Mouse (Mus musculus) intestine, embryonic 15.5 days (tissue): Measurements from ENCODE around the gene Ctbp1. TPM values are rescaled to one million over a fixed set of nuclear protein-coding genes. Genes with fewer than 3 reads are reported as not detected.

ENCODE experiments used
- ATAC-seq: fragments of 200-750 bp; cut with Nextera tagmentation; 2 replicates; pipeline ENCODE4 v1.8.0; 2017; ENCODE audit warnings: moderate TSS enrichment, moderate library complexity
- H3K27ac ChIP-seq: fragments of 300-500 bp; sonication (generic); 2 replicates; pipeline ENCODE4 v1.5.1; 2015; ENCODE audit warnings: mild to moderate bottlenecking, inconsistent platforms
- H3K27me3 ChIP-seq: fragments of 300-500 bp; sonication (generic); replicated peaks from 2 replicates; pipeline ENCODE4 v1.6.1; 2015; ENCODE audit warnings: inconsistent platforms
- H3K36me3 ChIP-seq: fragments of 300-500 bp; sonication (generic); 2 replicates; pipeline ENCODE4 v1.6.1; 2015; ENCODE audit warnings: inconsistent platforms
- H3K4me1 ChIP-seq: fragments of 300-500 bp; sonication (generic); replicated peaks from 2 replicates; pipeline ENCODE4 v1.6.1; 2015; ENCODE audit warnings: inconsistent platforms
- H3K4me2 ChIP-seq: fragments of 300-500 bp; sonication (generic); replicated peaks from 2 replicates; pipeline ENCODE4 v1.6.1; 2015; ENCODE audit warnings: mild to moderate bottlenecking, inconsistent platforms
- H3K4me3 ChIP-seq: fragments of 300-500 bp; sonication (generic); replicated peaks from 2 replicates; pipeline ENCODE4 v1.5.1; 2015; ENCODE audit warnings: inconsistent platforms
- H3K9ac ChIP-seq: fragments of 300-500 bp; sonication (generic); 2 replicates; pipeline ENCODE4 v1.6.1; 2015; ENCODE audit warnings: inconsistent platforms
- H3K9me3 ChIP-seq: fragments of 300-500 bp; sonication (generic); 2 replicates; pipeline ENCODE4 v1.6.1; 2016; ENCODE audit warnings: inconsistent platforms
- WGBS: fragments of 180-500 bp; shearing (Covaris S2); methylation state at CpG from one replicate; pipeline ENCODE4 v1.1.7; 2015; 5-methylcytosine and 5-hydroxymethylcytosine counted together
- polyA plus RNA-seq: library from polyadenylated mRNA; unstranded; fragments of >200 nt; fragmentation: Nextera tagmentation; extraction: Ambion mirVana; gene quantifications from 2 replicates; pipeline ENCODE4 v1.2.1, GENCODE M21; 2015

Ctbp1 gene
- polyA plus RNA-seq, 1 experiment from 2014 or later, result 275 TPM

- H3K27ac ChIP-seq, result peak overlapping the region; percentile 85
- H3K9ac ChIP-seq, result 0 out of 2 replicates have a peak overlapping the region, but pooled peaks have one; percentile 22
- no peaks in the 10 kb centered on the region for H3K9me3 ChIP-seq
- peak overlapping the region; percentile 51 for H3K4me2 ChIP-seq
- peak; percentile 9; the same call in 1 of the 2 replicates for ATAC-seq
- no peaks in the 10 kb centered on the region for H3K27me3 ChIP-seq
- no peak overlapping the region for H3K4me3 ChIP-seq
- H3K4me1 ChIP-seq, result peaks cover 40% of the 10 kb centered on the region
- WGBS, result 49% methylated on average over 20 of the region's 20 CpGs
- H3K36me3 ChIP-seq, result no peaks in the 10 kb centered on the region
Observed at GRCm38 (mm10) chr5:33218746-33219449, 55.9 kb downstream of the Ctbp1 start.

- H3K4me2 ChIP-seq, result peak within 1 kb of the TSS; percentile 51
- H3K4me3 ChIP-seq, result peak within 1 kb of the TSS; percentile 6
- peak within 1 kb of the TSS; percentile 85 for H3K27ac ChIP-seq
- no peaks in the 10 kb centered on the region for H3K9me3 ChIP-seq
- H3K4me1 ChIP-seq, result peaks cover 40% of the 10 kb centered on the region
- peak within 1 kb of the TSS; percentile 22 for H3K9ac ChIP-seq
- no peaks in the 10 kb centered on the region for H3K36me3 ChIP-seq
- WGBS, result 18% methylated on average over 5 of the region's 5 CpGs
- no peaks in the 10 kb centered on the region for H3K27me3 ChIP-seq
- peak; percentile 84 for ATAC-seq
Observed at GRCm38 (mm10) chr5:33218081-33218480, 56.7 kb downstream of the Ctbp1 start, which contains the start of gene Spon2. Gene Spon2, minus strand, starts transcription at chr5:33218455.

GRCm38 (mm10) chr5:33217663-33218062, 57.1 kb downstream of the Ctbp1 start:
- H3K4me1 ChIP-seq, result peaks cover 40% of the 10 kb centered on the region
- 45% methylated on average over 3 of the region's 3 CpGs for WGBS

GRCm38 (mm10) chr5:33214723-33215122, 60.1 kb downstream of the Ctbp1 start:
- Histone ChIP-seq H3K9ac (0 out of 2 replicates have a peak overlapping the region, but pooled peaks have one; percentile 15), H3K4me3 (no peak overlapping the region), H3K9me3 (no peaks in the 10 kb centered on the region), H3K36me3 (no peaks in the 10 kb centered on the region), H3K27ac (no peak overlapping the region), H3K4me2 (no peak overlapping the region), H3K27me3 (no peaks in the 10 kb centered on the region), H3K4me1 (peaks cover 36% of the 10 kb centered on the region)
- ATAC-seq, result no peak
- WGBS, result 71% methylated on average over 4 of the region's 4 CpGs

More at GRCm38 (mm10) chr5:33217663-33218062, 57.1 kb downstream of the Ctbp1 start:
- no peaks in the 10 kb centered on the region for H3K36me3 ChIP-seq
- peak overlapping the region; percentile 6 for H3K4me3 ChIP-seq
- no peaks in the 10 kb centered on the region for H3K9me3 ChIP-seq
- H3K27me3 ChIP-seq, result no peaks in the 10 kb centered on the region
- H3K4me2 ChIP-seq, result peak overlapping the region; percentile 51
- H3K27ac ChIP-seq, result peak overlapping the region; percentile 85
- peak overlapping the region; percentile 22; the same call in 1 of the 2 replicates for H3K9ac ChIP-seq
- peak; percentile 45 for ATAC-seq

- 82% methylated on average over 5 of the region's 5 CpGs for WGBS
- Histone ChIP-seq H3K4me3 (no peak overlapping the region), H3K27me3 (no peaks in the 10 kb centered on the region), H3K9ac (no peak overlapping the region), H3K4me1 (peaks cover 7% of the 10 kb centered on the region; the same call in 1 of the 2 replicates), H3K9me3 (no peaks in the 10 kb centered on the region), H3K36me3 (no peaks in the 10 kb centered on the region), H3K4me2 (no peak overlapping the region), H3K27ac (no peak overlapping the region)
- ATAC-seq, result no peak
Observed at GRCm38 (mm10) chr5:33211254-33211653, 63.5 kb downstream of the Ctbp1 start.

- Histone ChIP-seq H3K27me3 (no peaks in the 10 kb centered on the region), H3K9ac (no peak overlapping the region), H3K27ac (no peak overlapping the region), H3K4me3 (no peak overlapping the region), H3K4me1 (no peaks in the 10 kb centered on the region; the same call in 1 of the 2 replicates), H3K4me2 (no peak overlapping the region), H3K9me3 (no peaks in the 10 kb centered on the region), H3K36me3 (no peaks in the 10 kb centered on the region)
- ATAC-seq, result no peak
- whole genome bisulfite sequencing, result 87% methylated on average over 3 of the region's 3 CpGs
Observed at GRCm38 (mm10) chr5:33210515-33210914, 64.3 kb downstream of the Ctbp1 start.

- H3K27ac ChIP-seq, result no peak overlapping the region
- no peaks in the 10 kb centered on the region for H3K9me3 ChIP-seq
- no peak overlapping the region for H3K4me2 ChIP-seq
- H3K4me3 ChIP-seq, result no peak overlapping the region
- H3K9ac ChIP-seq, result no peak overlapping the region
- H3K4me1 ChIP-seq, result 0 out of 2 replicates have a peak, but pooled peaks cover 3% of the 10 kb centered on the region
- H3K36me3 ChIP-seq, result no peaks in the 10 kb centered on the region
- no peak for ATAC-seq
- no peaks in the 10 kb centered on the region for H3K27me3 ChIP-seq
- WGBS, result 64% methylated on average over 14 of the region's 14 CpGs
Observed at GRCm38 (mm10) chr5:33208533-33209245, 66.1 kb downstream of the Ctbp1 start.

GRCm38 (mm10) chr5:33207136-33207535, 67.7 kb downstream of the Ctbp1 start:
- WGBS, result 61% methylated on average over 9 of the region's 9 CpGs
- H3K27ac ChIP-seq, result no peak overlapping the region
- 0 out of 2 replicates have a peak, but pooled peaks cover 4% of the 10 kb centered on the region for H3K4me1 ChIP-seq
- H3K4me3 ChIP-seq, result no peak overlapping the region
- no peaks in the 10 kb centered on the region for H3K36me3 ChIP-seq
- H3K27me3 ChIP-seq, result no peaks in the 10 kb centered on the region
- H3K4me2 ChIP-seq, result no peak overlapping the region
- no peak for ATAC-seq
- H3K9me3 ChIP-seq, result no peaks in the 10 kb centered on the region
- no peak overlapping the region for H3K9ac ChIP-seq

- H3K36me3 ChIP-seq, result no peaks in the 10 kb centered on the region
- no peak overlapping the region for H3K4me3 ChIP-seq
- H3K9ac ChIP-seq, result no peak overlapping the region
- no peak overlapping the region for H3K4me2 ChIP-seq
- no peak overlapping the region for H3K27ac ChIP-seq
- H3K9me3 ChIP-seq, result no peaks in the 10 kb centered on the region
- H3K4me1 ChIP-seq, result 0 out of 2 replicates have a peak, but pooled peaks cover 4% of the 10 kb centered on the region
- no peaks in the 10 kb centered on the region for H3K27me3 ChIP-seq
- 79% methylated on average over 7 of the region's 7 CpGs for WGBS
- no peak for ATAC-seq
Observed at GRCm38 (mm10) chr5:33206328-33206727, 68.5 kb downstream of the Ctbp1 start.

GRCm38 (mm10) chr5:33204284-33204683, 70.5 kb downstream of the Ctbp1 start:
- no peak for ATAC-seq
- Histone ChIP-seq H3K4me3 (no peak overlapping the region), H3K27ac (no peak overlapping the region), H3K4me1 (0 out of 2 replicates have a peak, but pooled peaks cover 4% of the 10 kb centered on the region), H3K9me3 (no peaks in the 10 kb centered on the region), H3K27me3 (no peaks in the 10 kb centered on the region), H3K4me2 (no peak overlapping the region), H3K36me3 (no peaks in the 10 kb centered on the region), H3K9ac (no peak overlapping the region)
- WGBS, result 68% methylated on average over 7 of the region's 7 CpGs

- ATAC-seq, result peak; percentile 88
- H3K4me1 ChIP-seq, result 0 out of 2 replicates have a peak, but pooled peaks cover 4% of the 10 kb centered on the region
- H3K4me3 ChIP-seq, result no peak overlapping the region
- H3K9ac ChIP-seq, result no peak overlapping the region
- WGBS, result 11% methylated on average over 9 of the region's 9 CpGs
- no peak overlapping the region for H3K27ac ChIP-seq
- peak overlapping the region; percentile 49 for H3K4me2 ChIP-seq
- H3K9me3 ChIP-seq, result no peaks in the 10 kb centered on the region
- H3K27me3 ChIP-seq, result no peaks in the 10 kb centered on the region
- no peaks in the 10 kb centered on the region for H3K36me3 ChIP-seq
Observed at GRCm38 (mm10) chr5:33203691-33204242, 71.0 kb downstream of the Ctbp1 start.

- 81% methylated on average over 6 of the region's 6 CpGs for WGBS
- Histone ChIP-seq H3K27ac (no peak overlapping the region), H3K9me3 (no peaks in the 10 kb centered on the region), H3K4me1 (0 out of 2 replicates have a peak, but pooled peaks cover 4% of the 10 kb centered on the region), H3K36me3 (no peaks in the 10 kb centered on the region), H3K4me3 (no peak overlapping the region), H3K4me2 (no peak overlapping the region), H3K27me3 (no peaks in the 10 kb centered on the region), H3K9ac (no peak overlapping the region)
- 0 out of 2 replicates have a peak, but pooled peaks have one; percentile 4 for ATAC-seq
Observed at GRCm38 (mm10) chr5:33203171-33203565, 71.6 kb downstream of the Ctbp1 start.
